Mouse (Mus musculus): ENCODE data around the gene Rtl8c. TPM values are rescaled to one million over a fixed set of nuclear protein-coding genes. Genes with fewer than 3 reads are reported as not detected.
"Not testable (repeated sequence)": the region's sequence is repeated elsewhere in the genome, so short reads cannot be mapped to it uniquely, and the experiment has no call there.

Rtl8c gene
- polyA plus RNA-seq (2015; fragmentation: Nextera tagmentation; extraction: Ambion mirVana) = 18.0 and 22.0 TPM in 2 replicates

DNA sequence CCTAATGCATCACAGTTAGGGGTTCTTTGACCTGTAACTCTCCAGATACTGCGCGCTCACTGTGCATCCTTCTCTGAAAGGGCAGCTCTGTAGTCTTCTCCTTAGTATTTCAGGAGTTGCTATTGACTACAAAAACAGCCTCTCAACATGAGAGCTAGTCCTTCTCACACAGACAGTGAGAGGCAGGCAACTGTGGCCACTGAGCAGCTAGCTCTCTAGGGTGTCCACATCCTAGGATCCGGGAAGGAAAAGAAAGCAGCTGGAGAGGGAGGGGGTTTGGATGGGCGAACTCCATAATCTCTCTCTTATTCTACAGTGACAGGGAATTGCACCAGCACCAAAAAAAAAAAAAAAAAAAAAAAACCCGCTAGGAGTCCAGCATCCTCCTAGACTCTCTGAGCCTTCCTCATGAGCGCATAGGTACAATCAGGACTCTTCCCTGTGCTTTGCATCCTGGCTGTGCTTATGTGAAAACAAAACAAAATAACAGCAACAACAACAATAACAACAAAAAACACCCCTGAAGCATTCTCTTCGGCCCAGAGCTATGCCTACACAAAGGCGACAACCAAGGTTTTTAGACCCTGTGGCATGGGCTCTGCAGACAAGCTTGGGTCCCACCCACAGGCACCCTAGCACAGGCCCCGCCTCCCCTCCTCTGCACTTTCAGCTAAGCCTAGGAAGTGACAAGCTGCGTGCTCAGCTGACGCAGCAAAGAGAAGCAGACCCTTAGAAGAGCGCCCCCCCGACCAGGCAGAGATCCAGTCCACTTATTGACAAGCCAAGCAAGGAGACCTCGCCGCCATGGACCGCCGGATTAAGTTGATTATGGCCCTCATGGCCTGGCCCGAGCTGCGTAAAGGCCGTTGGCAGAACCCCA is at the start of gene Rtl8c:
Gene Rtl8c (plus strand): TSS at position 791 of the 880 bp plus-strand sequence.
- 27% methylated on average over 19 of the region's 20 CpGs for WGBS
- TF ChIP-seq CTCF (IDR thresholded peaks at IDR 0.05; ENCODE audit: low read depth) = 0 out of 2 replicates have a peak, but pooled peaks have one; percentile 18
- ATAC-seq = no peak
- Histone ChIP-seq H3K27me3 (replicated peaks; ENCODE audit: control insufficient read depth, insufficient read depth, low read length) (no peaks in the 10 kb centered on the region), H3K4me1 (replicated peaks; ENCODE audit: control insufficient read depth, insufficient read depth, low read length) (no peaks in the 10 kb centered on the region), H3K9me3 (ENCODE audit: control insufficient read depth) (no peaks in the 10 kb centered on the region), H3K9ac (ENCODE audit: low read depth, low read length) (peak within 1 kb of the TSS; percentile 34; the same call in 1 of the 2 replicates), H3K27ac (ENCODE audit: low read depth, low read length) (0 out of 2 replicates have a peak within 1 kb of the TSS, but pooled peaks have one; percentile 21), H3K4me3 (ENCODE audit: low read depth, low read length) (peak within 1 kb of the TSS; percentile 34), H3K4me2 (replicated peaks; ENCODE audit: low read depth) (peak within 1 kb of the TSS; percentile 61), H3K36me3 (ENCODE audit: control insufficient read depth, insufficient read depth) (no peaks in the 10 kb centered on the region)

DNA sequence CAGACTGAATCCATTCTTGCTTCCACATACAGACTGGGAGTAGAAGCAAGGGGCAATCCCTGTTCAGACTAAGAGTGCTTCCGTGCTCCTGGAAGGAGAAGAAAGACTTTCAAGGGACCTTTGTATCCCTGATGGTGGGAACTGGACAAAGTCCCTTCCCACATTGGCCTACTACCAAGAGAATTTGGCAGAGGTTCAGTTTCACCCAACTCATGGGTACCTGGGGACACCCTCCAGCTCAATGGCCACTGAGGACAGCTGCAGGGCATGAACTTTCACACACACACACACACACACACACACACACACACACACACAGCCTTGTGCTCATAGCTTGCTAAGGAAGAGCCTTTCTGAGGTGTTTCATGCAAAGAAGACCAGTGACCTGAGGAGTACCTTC is 28.5 kb upstream of the Rtl8c start:
- H3K4me3 ChIP-seq (ENCODE audit: low read depth, low read length) = no peak overlapping the region
- no peaks in the 10 kb centered on the region for H3K36me3 ChIP-seq (ENCODE audit: control insufficient read depth, insufficient read depth)
- H3K27me3 ChIP-seq (replicated peaks; ENCODE audit: control insufficient read depth, insufficient read depth, low read length) = no peaks in the 10 kb centered on the region
- 67% methylated on average over 1 of the region's 1 CpGs for WGBS
- H3K4me2 ChIP-seq (replicated peaks; ENCODE audit: low read depth) = no peak overlapping the region
- H3K9me3 ChIP-seq (ENCODE audit: control insufficient read depth) = no peaks in the 10 kb centered on the region
- ATAC-seq = no peak
- no peaks in the 10 kb centered on the region for H3K4me1 ChIP-seq (replicated peaks; ENCODE audit: control insufficient read depth, insufficient read depth, low read length)
- TF ChIP-seq CTCF (IDR thresholded peaks at IDR 0.05; ENCODE audit: low read depth) = no peak
- H3K27ac ChIP-seq (ENCODE audit: low read depth, low read length) = no peak overlapping the region
- no peak overlapping the region for H3K9ac ChIP-seq (ENCODE audit: low read depth, low read length)

GRCm38 (mm10) chrX:53581407-53581806 is 26.4 kb upstream of the Rtl8c start:
- not testable (repeated sequence) for H3K36me3 ChIP-seq (ENCODE audit: control insufficient read depth, insufficient read depth); H3K27me3 ChIP-seq (replicated peaks; ENCODE audit: control insufficient read depth, insufficient read depth, low read length); H3K9ac ChIP-seq (ENCODE audit: low read depth, low read length); H3K4me3 ChIP-seq (ENCODE audit: low read depth, low read length); H3K4me2 ChIP-seq (replicated peaks; ENCODE audit: low read depth); H3K27ac ChIP-seq (ENCODE audit: low read depth, low read length); H3K4me1 ChIP-seq (replicated peaks; ENCODE audit: control insufficient read depth, insufficient read depth, low read length); H3K9me3 ChIP-seq (ENCODE audit: control insufficient read depth)
- 60% methylated on average over 2 of the region's 4 CpGs for WGBS
- ATAC-seq = 0 out of 2 replicates have a peak, but pooled peaks have one; percentile 59

- 63% methylated on average over 3 of the region's 4 CpGs for WGBS
- not testable (repeated sequence) for H3K9ac ChIP-seq (ENCODE audit: low read depth, low read length); H3K4me2 ChIP-seq (replicated peaks; ENCODE audit: low read depth); ATAC-seq; H3K9me3 ChIP-seq (ENCODE audit: control insufficient read depth); H3K27ac ChIP-seq (ENCODE audit: low read depth, low read length); H3K4me1 ChIP-seq (replicated peaks; ENCODE audit: control insufficient read depth, insufficient read depth, low read length); H3K27me3 ChIP-seq (replicated peaks; ENCODE audit: control insufficient read depth, insufficient read depth, low read length); H3K36me3 ChIP-seq (ENCODE audit: control insufficient read depth, insufficient read depth); H3K4me3 ChIP-seq (ENCODE audit: low read depth, low read length)
Observed at GRCm38 (mm10) chrX:53583404-53583803, 24.4 kb upstream of the Rtl8c start.

GRCm38 (mm10) chrX:53599993-53600392 is 7.8 kb upstream of the Rtl8c start:
- H3K4me1 ChIP-seq (replicated peaks; ENCODE audit: control insufficient read depth, insufficient read depth, low read length); H3K4me2 ChIP-seq (replicated peaks; ENCODE audit: low read depth); H3K4me3 ChIP-seq (ENCODE audit: low read depth, low read length); H3K27ac ChIP-seq (ENCODE audit: low read depth, low read length); H3K27me3 ChIP-seq (replicated peaks; ENCODE audit: control insufficient read depth, insufficient read depth, low read length); H3K9me3 ChIP-seq (ENCODE audit: control insufficient read depth); H3K36me3 ChIP-seq (ENCODE audit: control insufficient read depth, insufficient read depth); ATAC-seq; H3K9ac ChIP-seq (ENCODE audit: low read depth, low read length): not testable (repeated sequence)
- TF ChIP-seq CTCF (IDR thresholded peaks at IDR 0.05; ENCODE audit: low read depth) = peak; percentile 59
- WGBS = 5% methylated on average over 1 of the region's 2 CpGs

DNA sequence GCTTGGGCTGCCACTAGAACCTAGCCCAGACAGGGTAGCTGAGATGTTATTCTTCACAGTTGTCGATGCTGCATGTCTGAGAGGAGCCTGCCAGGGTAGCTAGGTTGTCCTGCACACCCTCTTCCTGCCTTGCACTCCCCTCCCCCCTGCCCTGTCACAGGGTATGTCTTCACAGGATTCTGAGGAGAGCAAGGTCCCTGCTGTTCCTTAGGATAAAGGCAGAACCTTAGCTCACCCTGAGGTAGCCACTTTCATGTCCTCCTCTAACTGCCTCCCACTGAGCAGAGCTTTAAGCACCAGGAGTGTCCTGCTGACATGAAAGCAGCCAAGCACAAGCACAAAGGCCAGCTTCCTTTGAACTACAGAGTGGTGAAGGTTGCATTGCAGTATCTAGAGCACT is 1.7 kb upstream of the Rtl8c start:
- not testable (repeated sequence) for ATAC-seq; H3K9ac ChIP-seq (ENCODE audit: low read depth, low read length); H3K4me2 ChIP-seq (replicated peaks; ENCODE audit: low read depth); H3K4me3 ChIP-seq (ENCODE audit: low read depth, low read length); H3K4me1 ChIP-seq (replicated peaks; ENCODE audit: control insufficient read depth, insufficient read depth, low read length); H3K27me3 ChIP-seq (replicated peaks; ENCODE audit: control insufficient read depth, insufficient read depth, low read length); H3K27ac ChIP-seq (ENCODE audit: low read depth, low read length); H3K36me3 ChIP-seq (ENCODE audit: control insufficient read depth, insufficient read depth); H3K9me3 ChIP-seq (ENCODE audit: control insufficient read depth)
- 38% methylated on average over 1 of the region's 1 CpGs for WGBS
